Mouse (Mus musculus) ES-E14 (cell line): ENCODE results near the gene Lin28a.

Source experiments
- ZC3H11A ChIP-seq: IDR thresholded peaks from 2 replicates; pipeline ENCODE4 v1.6.1; 2012; ENCODE audit warnings: low read depth, mild to moderate bottlenecking, inconsistent platforms, low read length, borderline replicate concordance
- ZNF384 ChIP-seq: IDR thresholded peaks from 2 replicates; pipeline ENCODE4 v1.6.1; 2012; ENCODE audit warnings: low read depth, low read length, inconsistent platforms

- TF ChIP-seq ZNF384 (no peak), ZC3H11A (no peak)
Measured at GRCm38 (mm10) chr4:133967866-133968149, 50.8 kb downstream of the Lin28a start.
